Mouse (Mus musculus) activated CD4-positive, CD25-positive, alpha-beta regulatory T cell, adult 4 months (primary cell): ENCODE results near the gene Adipor1. TPM values are rescaled to one million over a fixed set of nuclear protein-coding genes. Genes with fewer than 3 reads are reported as not detected.
"Not testable (repeated sequence)": the region's sequence is repeated elsewhere in the genome, so short reads cannot be mapped to it uniquely, and the experiment has no call there.

ENCODE experiments used
- ATAC-seq: one replicate; pipeline ENCODE4 v1.8.0; 2017
- polyA plus RNA-seq, 2 experiments: library from polyadenylated mRNA; unstranded; fragments of 100-300 nt; shearing (Covaris generic); gene quantifications; one replicate each; pipeline ENCODE4 v1.2.1; 2017

Gene Adipor1
- polyA plus RNA-seq, 2 experiments from 2014 or later, result 32.7 to 33.2 TPM

DNA sequence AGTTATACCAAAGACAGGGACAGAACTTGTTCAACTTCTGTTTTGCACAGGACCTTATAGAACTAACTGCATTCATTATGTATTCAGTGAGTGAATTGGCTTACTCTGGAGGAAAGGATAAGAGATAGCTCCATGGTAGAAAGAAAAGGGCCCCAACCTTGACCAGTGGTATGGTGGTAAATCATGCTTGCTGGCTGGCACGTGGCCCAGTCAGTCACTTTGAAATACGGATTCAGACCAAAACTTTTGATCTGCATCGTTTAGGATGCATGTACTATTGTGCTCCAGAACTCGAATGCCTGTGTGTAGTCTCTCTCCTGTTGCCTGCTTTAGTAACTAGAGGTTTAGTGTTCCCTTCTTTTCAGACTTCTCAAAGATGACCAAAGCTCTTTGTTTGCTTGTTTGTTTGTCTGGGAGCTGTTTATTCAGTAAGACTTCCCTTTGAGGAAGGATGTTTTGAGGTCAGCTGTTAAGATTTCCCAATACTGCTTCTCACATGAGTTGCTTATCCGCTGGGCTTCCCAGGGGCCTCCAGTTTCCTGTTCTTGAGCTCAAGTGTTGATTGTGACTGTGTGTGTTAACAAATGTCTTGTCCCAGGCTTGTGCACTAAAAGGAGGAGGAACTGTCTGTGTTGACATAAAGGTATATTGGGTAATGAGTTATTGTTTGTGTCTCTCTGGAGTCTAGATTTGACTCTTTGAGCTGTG, 4.7 kb downstream of the Adipor1 start:
- ATAC-seq, result no peak

DNA sequence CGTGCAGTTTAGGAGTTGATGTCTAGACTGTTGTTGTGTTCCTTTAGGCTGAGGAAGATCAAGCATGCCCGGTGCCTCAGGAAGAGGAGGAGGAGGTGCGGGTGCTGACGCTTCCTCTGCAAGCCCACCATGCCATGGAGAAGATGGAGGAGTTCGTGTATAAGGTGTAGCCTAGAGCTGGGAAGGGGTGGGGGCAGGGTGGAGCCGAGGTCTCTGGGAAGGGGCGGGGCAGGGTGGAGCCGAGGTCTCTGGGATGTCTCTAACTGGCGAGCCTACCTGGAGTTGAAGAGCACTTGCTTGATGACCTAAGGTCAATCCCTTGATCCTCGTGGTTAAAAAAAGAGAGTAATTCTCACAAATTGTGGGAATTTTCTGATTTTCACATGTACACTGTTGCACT, 8.7 kb downstream of the Adipor1 start:
- ATAC-seq, result no peak

DNA sequence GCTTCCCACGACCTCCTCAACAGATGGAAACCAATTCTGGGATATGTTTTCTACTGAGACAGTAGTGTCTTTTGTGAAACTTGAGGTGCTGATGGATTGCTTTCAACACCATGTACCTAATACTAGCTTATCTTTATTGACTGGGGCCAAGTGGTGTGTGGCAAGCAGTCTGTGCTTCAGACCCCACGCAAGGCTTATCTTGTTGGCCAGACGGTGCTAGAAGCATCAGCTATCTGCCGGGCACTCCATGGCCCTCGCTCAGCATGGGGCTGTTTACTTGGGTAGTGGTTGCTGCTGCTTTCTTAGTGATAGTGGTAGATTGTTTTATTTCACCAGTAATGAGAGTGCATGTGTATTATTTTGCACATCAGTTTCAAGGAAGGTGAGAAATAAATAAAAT, 11.1 kb downstream of the Adipor1 start:
- no peak for ATAC-seq

DNA sequence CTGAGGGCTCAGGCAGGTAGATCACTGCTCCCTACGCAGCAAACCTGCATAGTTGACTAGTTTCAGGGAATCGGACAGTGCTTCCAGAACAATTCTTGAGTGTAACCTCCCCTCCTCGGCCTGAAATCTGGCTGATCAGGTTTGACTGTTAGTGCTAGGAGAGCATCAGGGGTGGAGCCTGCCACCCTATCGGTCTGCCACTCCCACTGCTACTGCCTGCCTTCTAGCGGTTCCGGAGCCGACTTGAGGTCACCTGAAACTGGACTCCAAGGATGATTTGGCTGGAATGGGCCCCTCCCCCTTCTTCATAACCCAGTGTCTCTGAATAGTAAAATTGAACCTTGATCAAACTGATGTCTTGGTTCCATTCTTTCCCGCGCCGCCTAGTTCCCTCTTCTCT, 17.8 kb downstream of the Adipor1 start:
- ATAC-seq, result no peak

DNA sequence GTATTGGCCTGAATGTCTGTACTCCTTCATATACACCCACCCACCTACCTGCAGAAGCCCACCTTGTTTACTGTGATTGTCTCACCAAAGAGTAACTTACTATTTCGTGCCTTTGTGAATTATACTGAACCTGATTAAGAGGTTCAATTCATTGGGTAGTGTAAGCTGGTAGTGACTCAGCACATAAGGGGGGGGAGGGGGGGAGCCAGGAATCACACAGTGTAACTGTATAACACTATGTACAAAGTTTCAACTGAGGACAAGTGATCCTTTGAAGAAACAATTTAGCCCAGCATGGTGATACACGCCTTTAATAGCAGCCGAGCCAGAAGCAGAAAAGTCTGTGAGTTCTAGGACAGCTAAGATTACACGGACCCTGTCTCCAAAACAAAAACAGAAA, 18.3 kb downstream of the Adipor1 start:
- no peak for ATAC-seq

DNA sequence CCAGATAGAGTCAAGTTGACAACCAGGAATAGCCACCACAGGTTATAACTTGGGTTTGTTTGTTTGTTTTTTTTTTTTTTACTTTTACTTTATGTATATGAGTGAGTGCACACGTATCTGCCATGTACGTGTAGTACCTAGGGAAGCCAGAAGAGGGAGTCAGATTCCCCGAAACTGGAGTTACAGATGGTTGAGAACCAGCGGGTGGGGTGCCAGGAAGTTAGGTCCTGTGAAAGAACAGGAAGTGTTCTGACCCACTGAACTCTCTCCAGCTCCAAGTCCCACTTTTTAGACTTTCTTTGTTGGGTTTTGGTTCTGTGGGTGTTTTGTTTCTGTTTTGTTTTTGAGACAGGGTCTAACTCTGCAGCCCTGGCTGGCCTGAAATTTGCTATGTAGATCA, 20.2 kb downstream of the Adipor1 start:
- no peak for ATAC-seq

DNA sequence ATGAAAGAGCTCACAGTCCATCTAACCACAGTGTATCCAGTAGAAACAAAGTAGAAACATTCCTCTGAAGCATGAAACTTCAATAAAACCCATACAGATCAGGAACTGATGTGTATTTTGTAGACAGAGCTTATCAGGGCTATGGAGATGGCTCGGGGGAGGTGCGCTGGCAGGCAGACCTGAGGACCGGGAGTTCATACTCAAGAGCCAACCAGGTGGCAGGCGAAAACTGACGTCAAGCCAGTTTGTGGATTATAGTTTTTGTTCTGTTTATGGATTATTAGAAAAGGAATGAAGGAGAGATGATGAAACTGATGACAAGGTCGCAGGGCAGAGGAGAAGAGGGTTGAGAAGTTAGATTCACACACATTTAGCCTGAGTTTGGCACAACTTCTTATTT, 25.3 kb downstream of the Adipor1 start:
- no peak for ATAC-seq

DNA sequence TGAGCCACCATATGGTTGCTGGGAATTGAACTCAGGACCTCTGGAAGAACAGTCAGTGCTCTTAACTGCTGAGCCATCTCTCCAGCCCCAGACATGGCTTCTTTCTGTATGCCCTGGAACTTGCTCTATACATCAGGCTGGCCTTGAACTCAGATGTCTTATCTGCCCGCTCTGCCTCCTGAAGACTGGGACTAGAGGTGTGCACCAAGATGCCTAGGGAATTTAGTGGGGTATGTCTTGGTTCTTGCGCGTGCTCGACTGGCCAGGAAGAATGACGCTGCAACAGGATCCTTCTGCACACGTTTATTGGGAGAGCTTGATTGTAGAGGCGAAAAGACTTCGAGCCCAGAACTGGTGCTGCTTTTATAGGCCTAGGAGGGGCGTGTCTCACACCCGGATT, 26.6 kb downstream of the Adipor1 start:
- ATAC-seq, result not testable (repeated sequence)

DNA sequence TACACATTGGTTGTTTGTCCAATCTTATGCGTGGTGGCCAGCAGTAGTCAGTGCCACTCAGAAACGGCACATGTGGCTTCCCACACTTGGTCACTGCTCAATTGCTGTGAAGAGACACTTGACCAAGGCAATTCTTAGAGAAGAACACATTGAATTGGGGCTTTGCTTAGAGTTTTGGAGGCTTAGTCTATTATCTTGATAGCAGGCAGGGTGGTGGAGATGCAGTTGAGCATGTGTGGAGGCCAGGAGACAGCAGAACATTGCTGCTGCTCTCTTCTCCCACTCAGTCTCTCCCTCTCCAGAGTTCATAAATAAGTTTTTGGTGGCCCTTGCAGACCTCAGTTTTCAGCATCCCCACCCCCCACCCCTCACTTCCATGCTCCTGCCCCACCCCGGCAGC, 27.2 kb downstream of the Adipor1 start:
- ATAC-seq, result no peak

DNA sequence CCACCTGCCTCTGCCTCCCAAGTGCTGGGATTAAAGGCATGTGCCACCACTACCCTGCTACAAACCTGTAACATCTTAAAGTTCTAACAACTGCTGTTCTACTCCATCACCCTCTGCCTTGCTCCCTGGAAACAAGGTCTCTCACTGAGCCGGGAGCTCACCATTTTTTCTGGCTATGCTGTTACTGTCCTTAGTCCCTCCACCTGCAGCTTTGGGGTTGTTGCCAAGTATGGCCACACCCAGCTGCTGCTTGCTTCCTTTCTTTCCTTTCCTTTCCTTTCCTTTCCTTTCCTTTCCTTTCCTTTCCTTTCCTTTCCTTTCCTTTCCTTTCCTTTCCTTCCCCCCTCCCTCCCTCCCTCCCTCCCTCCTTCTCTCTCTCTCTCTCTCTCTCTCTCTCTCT, 28.1 kb downstream of the Adipor1 start:
- ATAC-seq, result not testable (repeated sequence)

DNA sequence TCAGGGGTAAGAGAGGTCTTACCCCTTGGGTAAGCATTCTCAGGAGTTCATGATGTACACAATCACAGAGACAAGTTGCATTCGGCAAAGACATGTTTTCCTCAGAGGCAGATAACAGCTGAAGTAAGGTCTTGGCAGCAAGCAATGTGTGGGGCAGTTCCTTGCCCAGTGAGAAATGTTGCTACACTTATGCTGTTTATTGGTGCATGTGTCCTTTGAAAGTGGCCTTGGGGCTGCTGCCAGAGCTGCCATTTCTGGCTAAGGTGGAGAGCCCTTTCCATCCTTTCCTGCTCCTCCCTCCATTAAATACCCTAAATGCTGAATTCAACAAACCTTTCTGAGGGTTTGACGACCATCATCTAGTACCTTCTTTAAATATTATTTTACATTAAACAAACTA, 30.2 kb downstream of the Adipor1 start:
- no peak for ATAC-seq

DNA sequence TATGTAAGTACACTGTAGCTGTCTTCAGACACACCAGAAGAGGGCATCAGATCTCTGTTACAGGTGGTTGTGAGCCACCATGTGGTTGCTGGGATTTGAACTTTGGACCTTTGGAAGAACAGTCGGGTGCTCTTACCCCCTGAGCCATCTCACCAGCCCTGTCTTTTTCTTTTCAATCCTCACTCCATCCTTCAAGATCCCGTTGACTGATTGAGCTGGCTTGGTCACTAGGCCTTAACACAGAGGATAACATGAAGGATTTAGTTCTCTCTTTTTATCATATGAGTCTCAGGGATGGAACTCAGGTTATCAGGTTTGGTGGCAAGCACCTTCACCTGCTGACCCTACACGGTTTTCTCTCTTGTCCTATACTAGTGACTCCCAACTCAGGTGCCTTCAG, 33.4 kb downstream of the Adipor1 start:
- not testable (repeated sequence) for ATAC-seq

DNA sequence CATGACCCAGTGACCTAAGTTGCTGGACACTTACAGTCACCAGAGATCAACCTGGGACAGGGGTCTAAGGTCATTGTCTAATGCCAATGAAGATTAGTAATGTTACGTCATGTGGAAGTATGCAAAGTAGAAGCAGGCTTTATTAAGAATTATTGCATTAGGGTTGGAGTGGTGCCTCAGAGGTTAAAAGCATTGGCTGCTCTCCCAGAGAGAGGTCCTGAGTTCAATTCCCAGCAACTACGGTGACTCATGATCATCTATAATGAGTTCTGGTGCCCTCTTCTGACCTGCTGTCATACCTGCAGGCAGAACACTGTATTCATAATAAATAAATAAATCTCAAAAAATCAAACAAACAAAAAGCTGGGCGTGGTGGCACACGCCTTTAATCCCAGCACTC, 35.0 kb downstream of the Adipor1 start:
- no peak for ATAC-seq

DNA sequence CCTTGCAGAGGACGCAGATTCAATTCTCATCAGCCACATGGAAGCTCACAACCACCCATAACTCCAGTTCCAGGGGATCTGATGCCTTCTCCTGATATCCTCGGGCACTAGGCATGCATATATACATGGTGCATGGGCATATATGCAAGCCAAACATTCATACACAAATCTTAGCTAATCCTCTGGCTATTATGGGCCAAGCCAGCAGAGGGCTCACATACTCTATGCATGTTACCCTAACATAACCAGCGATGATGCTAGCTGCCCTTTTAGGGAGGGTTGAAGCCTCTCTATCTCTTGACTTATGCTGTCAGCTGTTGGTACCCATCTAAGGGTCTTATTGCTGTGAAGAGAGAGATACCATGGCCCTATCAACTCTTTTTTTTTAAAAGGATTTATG, 35.8 kb downstream of the Adipor1 start:
- peak; percentile 40 for ATAC-seq

DNA sequence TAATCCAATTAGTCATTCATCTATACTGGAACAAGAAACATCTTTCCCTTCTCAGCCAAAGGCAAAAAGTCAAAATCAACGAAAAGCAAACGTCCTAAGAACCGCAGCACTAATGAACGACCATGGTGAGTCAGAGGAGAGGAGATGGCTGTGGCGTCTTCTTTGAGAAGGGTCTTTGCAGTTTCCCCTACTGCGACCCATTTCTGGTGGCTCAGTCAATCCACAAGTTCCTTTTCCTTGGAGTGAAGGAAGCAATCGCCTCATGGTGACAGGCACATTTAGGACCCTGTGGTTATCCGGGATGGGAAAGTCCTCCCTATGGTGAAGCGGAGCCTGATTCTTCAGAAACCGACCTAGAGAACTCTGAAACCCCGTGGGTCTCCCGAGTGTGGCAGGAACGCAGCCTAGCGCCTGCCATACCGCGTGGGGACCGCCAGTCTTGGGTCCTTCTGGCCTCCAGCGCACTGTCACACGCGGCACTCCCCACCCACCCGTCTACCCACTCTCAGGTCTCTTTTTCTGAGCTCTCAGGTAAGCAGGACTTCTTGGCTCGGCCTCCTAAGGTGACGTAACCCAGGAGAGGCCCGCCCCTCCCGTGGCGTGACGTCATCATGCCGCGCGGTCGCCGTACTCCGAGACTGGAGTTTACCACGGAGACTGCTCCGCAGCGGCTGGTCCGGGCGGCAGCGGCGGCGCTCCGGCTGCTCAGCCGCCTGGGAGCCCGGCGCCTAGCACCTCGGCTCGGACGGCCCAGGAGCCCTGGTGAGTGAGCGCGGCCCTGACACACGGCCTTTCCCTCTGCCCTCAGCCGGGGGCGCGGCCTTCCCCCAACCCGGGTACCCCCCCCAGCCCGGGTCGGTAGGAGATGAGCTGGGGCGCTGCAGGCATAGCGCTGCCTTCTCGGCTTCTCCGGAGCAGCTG, 40.0 kb downstream of the Adipor1 start, which contains the start of gene Klhl12:
Klhl12 (plus strand) TSS at position 628 of the 921 bp plus-strand sequence.
- ATAC-seq, result peak; percentile 83

DNA sequence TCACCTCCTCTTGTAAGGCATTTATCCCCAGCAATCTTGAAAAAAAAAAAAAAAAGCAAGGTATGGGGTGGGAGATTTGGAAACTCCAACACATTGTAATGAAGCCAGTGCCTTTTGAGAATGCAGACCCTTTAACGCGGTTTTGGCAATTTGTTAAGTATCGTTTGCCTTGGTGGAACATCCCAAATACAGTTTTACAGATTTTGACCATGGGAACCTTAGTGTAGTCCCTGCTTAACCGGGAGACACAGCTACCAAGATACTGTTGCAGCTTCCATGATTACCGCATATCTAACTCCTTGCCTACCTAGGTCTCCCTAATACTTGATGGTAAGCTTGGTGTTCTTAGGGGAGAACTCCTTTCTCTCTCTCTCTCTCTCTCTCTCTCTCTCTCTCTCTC, 40.9 kb downstream of the Adipor1 start:
- ATAC-seq, result no peak

DNA sequence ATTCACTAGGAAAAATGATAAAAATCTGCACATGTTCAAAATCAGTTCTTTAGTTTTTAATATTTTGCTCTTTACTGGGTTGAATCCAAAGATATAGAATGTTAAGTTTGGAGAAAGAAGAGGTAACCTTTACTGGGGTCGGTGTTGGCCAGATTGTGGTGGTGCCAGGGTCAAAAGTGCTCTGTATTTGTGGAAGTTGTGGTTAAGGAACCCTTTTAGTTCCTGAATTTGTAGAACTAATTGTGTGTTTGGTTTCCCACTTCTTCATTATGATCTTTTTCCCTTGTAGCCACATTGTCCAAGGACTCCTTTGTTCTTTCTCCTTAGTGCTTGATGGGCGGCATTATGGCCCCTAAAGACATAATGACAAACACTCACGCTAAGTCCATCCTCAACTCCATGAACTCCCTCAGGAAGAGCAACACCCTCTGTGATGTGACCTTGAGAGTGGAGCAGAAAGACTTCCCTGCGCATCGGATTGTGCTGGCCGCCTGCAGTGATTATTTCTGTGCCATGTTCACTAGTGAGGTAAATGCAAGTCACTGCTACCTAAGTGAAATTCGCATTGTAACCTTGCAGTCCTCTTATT, 43.1 kb downstream of the Adipor1 start:
- ATAC-seq, result no peak

DNA sequence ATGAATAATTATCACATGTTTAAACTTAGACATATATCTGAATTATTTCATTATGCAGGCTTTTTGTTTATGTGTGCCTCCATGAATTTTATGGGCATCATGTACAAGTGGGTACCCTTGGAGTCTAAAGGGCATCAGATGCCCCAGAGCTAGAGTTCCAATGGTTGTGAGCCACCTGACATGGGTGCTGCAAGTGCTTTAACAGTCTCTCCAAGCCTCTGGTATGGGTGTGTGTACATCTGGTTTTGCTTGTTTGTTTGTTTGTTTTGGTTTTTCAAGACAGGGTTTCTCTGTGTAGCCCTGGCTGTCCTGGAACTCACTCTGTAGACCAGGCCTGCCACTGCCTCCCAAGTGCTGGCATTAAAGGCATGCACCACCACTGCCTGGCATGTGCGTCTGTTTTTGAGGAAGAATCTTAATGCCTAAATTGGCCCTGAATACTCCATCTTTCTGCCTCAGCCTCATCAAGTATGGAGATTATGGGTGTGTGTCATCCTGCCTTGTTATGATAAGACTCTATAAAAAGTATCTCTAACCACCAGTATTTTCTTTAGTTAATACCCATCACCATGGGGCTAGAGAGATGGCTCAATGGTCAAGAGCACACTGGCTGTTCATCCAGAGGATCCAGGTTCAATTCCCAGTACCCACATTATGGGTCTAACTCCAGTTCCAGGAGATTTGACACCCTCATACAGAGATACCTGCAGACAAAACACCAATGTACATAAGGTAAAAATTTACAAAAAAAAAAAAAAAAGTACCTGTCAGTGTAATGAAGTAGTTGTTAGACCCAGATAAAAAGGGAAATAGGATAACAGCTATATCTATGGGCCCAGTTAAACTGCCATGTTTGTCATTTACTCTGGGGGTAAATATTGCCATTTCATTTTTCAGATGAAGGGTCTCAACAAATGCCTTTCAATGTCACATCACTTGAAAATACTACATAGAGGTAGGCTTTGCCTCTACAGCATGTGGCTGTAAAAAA, 45.4 kb downstream of the Adipor1 start:
- no peak for ATAC-seq
